Mouse (Mus musculus): Measurements from ENCODE around the gene Psip1.

- no peak for TF ChIP-seq FLI1 (IDR thresholded peaks at IDR 0.05; ENCODE audit: low read length)
- no peak for TF ChIP-seq GATA1 (IDR thresholded peaks at IDR 0.05; ENCODE audit: borderline replicate concordance, low read length)
These were observed at the start of gene Psip1 for GRCm38 (mm10) chr4:83486117-83486901.
